Mouse (Mus musculus) skeletal muscle tissue, adult 2 months (tissue): ENCODE measurements around the gene Camkmt.

Experiments
- DNase-seq: peaks from one replicate; pipeline ENCODE4 v3.0.0-alpha.2; 2012; ENCODE audit warnings: low read depth, low spot score

Gene Camkmt

DNA sequence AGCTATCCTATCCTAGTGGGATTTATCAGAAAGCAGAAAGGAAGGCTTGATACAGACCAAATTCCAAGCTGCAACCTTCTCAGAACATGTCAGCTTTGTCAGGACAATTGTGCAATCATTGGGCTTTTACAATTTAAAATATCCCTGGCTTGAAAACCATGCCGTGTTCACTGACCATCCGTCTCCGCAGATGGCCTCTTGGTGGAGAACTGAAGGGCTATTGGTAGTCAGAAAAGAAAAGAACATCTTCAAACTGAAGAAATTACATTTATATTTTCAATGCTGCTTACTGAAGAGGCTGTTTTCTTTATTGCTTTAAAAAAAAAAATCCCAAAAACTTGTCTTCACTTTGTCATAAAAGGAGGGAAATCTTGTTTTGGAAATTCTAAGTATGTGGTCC, 401.1 kb downstream of the Camkmt start:
- DNase-seq = no peak

GRCm38 (mm10) chr17:85493521-85493920, 403.2 kb downstream of the Camkmt start:
- no peak for DNase-seq

DNA sequence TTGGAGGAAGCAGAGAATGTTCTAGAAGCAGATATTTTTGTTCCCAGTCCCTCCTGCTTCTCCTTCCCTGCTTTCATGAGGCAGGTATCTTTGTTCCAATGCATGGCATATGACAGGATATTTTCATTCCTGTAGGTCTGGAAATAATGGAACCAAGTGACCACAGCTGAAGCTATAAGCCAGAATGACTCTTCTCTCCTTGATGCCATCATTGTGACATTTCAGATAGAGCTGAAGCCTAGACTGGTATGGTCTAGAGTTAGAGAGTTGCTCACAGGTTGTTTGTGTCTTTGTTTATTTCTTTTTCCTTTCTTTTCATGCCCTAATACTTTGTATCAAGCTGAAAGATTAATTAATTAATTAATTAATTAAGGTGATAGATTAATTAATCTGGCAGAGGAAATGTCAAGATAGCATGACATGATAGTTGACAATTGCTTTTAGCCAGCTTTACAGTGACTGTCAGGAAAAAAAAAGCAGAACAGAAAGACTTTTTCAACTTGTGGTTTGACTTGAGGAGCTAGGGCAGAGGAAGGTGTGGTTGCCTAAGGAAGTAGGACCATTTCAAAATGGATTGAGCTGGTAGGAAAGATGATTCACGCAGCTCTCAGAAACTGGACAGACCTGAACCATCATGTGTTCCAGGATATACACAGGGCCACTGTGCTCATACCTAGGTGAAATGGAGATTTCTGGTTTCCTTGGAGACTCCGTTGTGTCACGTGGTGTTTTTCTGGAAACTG, 404.8 kb downstream of the Camkmt start:
- peak; percentile 4 for DNase-seq

DNA sequence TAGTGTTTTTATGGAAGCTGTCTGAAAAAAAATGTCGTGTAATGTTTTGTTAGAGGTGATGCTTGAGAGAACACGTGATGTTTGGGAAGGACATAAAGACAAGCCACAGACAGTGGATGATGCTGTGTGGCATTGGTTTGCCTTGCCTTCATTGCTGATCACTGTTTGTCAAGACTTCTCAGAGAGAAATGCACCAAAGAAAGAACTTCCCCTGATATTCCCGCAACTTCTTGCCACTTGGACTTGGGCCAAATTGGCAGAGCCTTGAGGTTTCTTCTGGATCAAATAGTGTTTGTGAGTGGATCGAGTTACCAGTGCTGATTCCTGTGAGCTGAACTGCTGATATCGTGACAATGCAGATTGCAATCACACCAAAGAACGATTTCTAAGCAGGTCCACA, 405.5 kb downstream of the Camkmt start:
- DNase-seq = no peak

DNA sequence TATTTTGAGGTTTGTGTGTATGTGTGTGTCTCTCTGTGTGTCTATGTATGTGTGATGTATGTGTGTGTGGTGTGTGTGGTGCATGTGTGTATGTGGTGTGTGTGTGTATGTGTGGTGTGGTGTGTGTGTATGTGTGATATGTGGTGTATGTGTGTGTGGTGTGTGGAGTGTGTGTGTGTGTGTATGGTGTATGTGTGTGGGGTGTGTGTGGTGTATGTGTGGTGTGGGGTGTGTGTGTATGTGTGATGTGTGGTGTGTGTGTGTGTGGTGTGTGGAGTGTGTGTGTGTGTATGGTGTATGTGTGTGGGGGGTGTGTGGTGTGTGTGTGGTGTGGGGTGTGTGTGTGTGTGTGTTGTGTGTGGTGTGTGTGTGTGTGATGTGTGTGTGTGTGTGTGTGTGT, 414.5 kb downstream of the Camkmt start:
- DNase-seq = no peak

DNA sequence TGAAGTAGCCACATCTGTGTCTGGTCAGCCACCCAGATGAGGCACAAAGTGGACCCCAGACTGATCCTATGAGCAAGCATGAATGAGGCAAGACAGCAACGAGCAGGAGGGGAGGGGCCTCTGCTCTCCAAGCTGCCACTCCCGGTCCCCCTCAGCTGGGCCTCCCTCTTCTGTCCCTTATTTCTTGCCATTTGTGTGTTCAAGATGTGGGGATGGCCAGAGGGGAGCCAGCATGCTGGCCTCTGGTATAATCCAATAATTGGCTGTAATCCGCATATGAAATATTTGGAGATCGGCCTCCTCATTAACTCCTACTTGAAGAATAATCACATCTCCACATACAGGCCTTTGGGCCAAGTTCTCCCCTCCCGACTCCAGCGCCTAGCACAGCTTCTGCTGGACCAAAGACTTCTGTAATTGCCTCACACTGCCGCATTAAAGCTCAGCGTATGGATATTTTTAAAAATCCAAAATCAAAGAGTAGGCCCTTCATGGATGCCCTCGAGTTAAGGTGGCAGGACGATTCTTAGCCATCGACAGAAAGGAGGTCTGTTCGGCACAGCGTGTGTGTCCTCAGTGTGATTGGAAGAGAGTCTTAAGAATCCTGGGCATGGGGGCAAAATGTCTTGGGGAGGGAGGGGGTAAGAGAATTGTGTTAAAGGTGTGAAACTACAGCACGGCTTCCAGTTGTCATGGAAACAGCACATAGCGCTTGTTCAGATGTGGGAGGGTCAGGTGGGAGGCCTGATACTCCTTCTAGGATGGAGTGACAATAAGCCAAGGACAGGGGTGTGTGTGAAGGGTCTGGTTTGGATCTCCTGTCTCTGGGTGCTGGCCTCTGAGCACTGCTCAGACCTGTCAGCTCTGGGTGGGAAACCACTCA, 416.1 kb downstream of the Camkmt start:
- DNase-seq = no peak

DNA sequence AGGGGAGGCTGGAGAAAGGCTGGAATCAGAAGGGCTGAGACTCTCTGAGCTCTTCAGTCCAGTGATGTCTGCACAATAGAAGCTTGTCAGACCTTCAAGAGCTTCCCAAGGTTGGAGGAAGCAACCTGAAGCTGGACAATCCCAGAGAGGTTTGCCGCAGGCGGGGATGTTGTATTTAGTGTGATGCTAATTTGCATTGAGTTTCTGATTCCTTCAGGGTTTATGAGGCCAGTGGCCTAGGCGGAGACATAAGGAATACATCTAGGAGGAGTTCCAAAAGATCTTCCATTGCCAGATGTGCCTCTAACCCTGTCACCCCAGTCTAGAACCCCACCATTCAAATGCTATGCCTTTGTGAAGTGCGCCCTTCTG, 416.7 kb downstream of the Camkmt start:
- DNase-seq = no peak
